Mouse (Mus musculus): ENCODE measurements around the gene Mier2. TPM values are rescaled to one million over a fixed set of nuclear protein-coding genes. Genes with fewer than 3 reads are reported as not detected.

Gene Mier2
- polyA plus RNA-seq, 2 experiments = 5.2 to 16.4 TPM

DNA sequence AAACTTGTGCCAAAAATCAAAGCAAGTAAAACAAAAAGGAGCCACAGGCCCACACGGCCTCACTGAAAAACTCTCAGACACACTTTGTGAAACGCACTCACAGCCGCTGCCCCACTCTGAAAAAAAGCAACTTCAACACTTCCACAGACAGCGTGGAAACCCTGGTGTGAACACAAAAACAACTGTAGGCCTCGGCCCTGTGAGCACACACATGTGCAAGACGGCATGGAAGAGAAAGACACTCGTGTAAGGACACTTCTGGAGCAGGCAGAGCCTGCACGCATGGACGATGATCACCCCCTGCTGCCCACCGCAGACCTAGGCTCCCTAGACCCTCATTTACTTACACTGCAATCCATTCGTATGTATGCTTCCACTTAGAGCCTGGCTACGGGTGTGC lies 9.1 kb downstream of the Mier2 start:
- Histone ChIP-seq H3K4me2 (ENCODE audit: low read depth) (no peak overlapping the region), H3K36me3 (replicated peaks; ENCODE audit: control insufficient read depth, insufficient read depth, low read depth) (peaks cover 7% of the 10 kb centered on the region; the same call in 1 of the 2 replicates), H3K4me3 (ENCODE audit: insufficient read depth in 1 of 2, low read depth in 2 of 2, low read length in 2 of 2) (no peak overlapping the region), H3K27ac (no peak overlapping the region), H3K4me1 (replicated peaks; ENCODE audit: control insufficient read depth in 2 of 2, insufficient read depth in 2 of 2, low read length in 1 of 2) (no peaks in the 10 kb centered on the region), H3K9ac (replicated peaks) (no peak overlapping the region), H3K9me3 (ENCODE audit: control insufficient read depth, low read length) (no peaks in the 10 kb centered on the region), H3K27me3 (ENCODE audit: control insufficient read depth, insufficient read depth, low read length) (no peaks in the 10 kb centered on the region)
- 76% methylated on average over 12 of the region's 12 CpGs for WGBS (ENCODE audit: insufficient replicate concordance)
- DNase-seq (ENCODE audit: low read depth in 3 of 3, low spot score in 3 of 3) (no peak), ATAC-seq (ENCODE audit: insufficient read depth) (no peak)
- TF ChIP-seq EP300 (IDR thresholded peaks at IDR 0.05; ENCODE audit: low read depth) (no peak), CTCF (IDR thresholded peaks at IDR 0.05; ENCODE audit: low read depth) (no peak)

DNA sequence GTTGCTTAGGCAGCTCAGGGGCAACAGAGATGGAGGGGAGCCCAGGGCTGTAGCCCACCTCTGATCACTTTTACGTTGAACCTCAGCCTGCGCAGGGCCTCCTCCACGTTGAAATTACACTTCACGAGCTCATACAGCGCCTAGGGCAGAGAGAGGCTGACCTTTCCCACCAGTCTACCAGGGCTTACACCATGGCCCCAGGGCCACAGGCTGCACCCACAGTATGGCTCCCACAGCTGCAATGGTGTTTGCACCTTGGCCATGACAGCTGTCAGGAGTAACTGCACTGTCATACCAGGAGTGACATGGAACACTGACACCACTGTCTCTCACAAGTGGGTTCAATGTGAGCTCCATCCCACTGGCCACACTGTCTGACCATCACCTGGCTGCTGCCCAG lies 10.4 kb downstream of the Mier2 start:
- Histone ChIP-seq H3K36me3 (replicated peaks; ENCODE audit: control insufficient read depth, insufficient read depth, low read depth) (peaks cover 7% of the 10 kb centered on the region; the same call in 1 of the 2 replicates), H3K9ac (replicated peaks) (no peak overlapping the region), H3K27ac (no peak overlapping the region), H3K9me3 (ENCODE audit: control insufficient read depth, low read length) (no peaks in the 10 kb centered on the region), H3K4me1 (replicated peaks; ENCODE audit: control insufficient read depth in 2 of 2, insufficient read depth in 2 of 2, low read length in 1 of 2) (no peaks in the 10 kb centered on the region), H3K27me3 (ENCODE audit: control insufficient read depth, insufficient read depth, low read length) (no peaks in the 10 kb centered on the region), H3K4me2 (ENCODE audit: low read depth) (no peak overlapping the region), H3K4me3 (ENCODE audit: insufficient read depth in 1 of 2, low read depth in 2 of 2, low read length in 2 of 2) (no peak overlapping the region)
- WGBS (ENCODE audit: insufficient replicate concordance) = 79% methylated on average over 5 of the region's 5 CpGs
- TF ChIP-seq CTCF (IDR thresholded peaks at IDR 0.05; ENCODE audit: low read depth) (no peak), EP300 (IDR thresholded peaks at IDR 0.05; ENCODE audit: low read depth) (no peak)
- ATAC-seq (ENCODE audit: insufficient read depth) (no peak), DNase-seq (ENCODE audit: low read depth in 3 of 3, low spot score in 3 of 3) (no peak)

DNA sequence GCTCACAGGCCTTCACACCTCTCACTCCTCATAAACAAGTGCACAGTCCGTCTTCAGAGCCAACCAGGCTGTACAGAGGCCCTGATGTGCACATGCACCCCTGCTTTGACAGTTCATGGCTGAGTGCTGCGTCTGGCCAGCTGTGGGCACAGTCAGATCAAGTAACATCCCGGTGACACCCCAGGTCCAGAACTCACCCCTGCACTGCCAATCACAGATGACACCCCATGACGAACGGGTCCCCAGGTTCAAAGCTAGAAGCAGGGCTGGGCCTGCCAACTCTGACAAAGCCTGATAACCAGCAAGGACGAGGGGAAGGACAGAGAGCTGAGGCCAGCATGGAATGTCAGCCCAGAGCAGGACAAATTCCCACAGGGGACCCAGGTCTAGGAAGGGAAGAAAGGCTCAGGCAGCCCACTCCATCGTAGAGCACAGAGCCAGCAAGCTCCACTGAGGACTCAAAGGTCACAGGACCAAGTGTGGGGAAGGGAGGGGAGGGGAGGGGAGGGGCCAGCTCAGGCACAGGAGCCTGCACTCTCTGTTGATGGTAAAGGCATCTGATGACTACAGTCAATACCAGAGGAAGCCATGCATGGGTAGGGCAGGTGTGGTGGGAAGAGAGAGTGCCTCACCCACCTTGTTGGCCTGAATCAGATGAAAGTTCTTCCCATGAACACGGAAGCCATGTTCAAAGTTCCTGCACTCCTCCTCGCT lies 11.0 kb downstream of the Mier2 start:
- Histone ChIP-seq H3K4me1 (replicated peaks; ENCODE audit: control insufficient read depth in 2 of 2, insufficient read depth in 2 of 2, low read length in 1 of 2) (no peaks in the 10 kb centered on the region), H3K27ac (no peak overlapping the region), H3K9me3 (ENCODE audit: control insufficient read depth, low read length) (no peaks in the 10 kb centered on the region), H3K36me3 (replicated peaks; ENCODE audit: control insufficient read depth, insufficient read depth, low read depth) (peaks cover 5% of the 10 kb centered on the region; the same call in 1 of the 2 replicates), H3K4me2 (ENCODE audit: low read depth) (no peak overlapping the region), H3K27me3 (ENCODE audit: control insufficient read depth, insufficient read depth, low read length) (no peaks in the 10 kb centered on the region), H3K9ac (replicated peaks) (no peak overlapping the region), H3K4me3 (ENCODE audit: insufficient read depth in 1 of 2, low read depth in 2 of 2, low read length in 2 of 2) (no peak overlapping the region)
- WGBS (ENCODE audit: insufficient replicate concordance) = 62% methylated on average over 9 of the region's 9 CpGs
- DNase-seq (ENCODE audit: low read depth in 3 of 3, low spot score in 3 of 3) (no peak), ATAC-seq (ENCODE audit: insufficient read depth) (peak; percentile 14; the same call in 1 of the 2 replicates)
- TF ChIP-seq EP300 (IDR thresholded peaks at IDR 0.05; ENCODE audit: low read depth) = no peak
- TF ChIP-seq CTCF (IDR thresholded peaks at IDR 0.05; ENCODE audit: low read depth) = no peak

DNA sequence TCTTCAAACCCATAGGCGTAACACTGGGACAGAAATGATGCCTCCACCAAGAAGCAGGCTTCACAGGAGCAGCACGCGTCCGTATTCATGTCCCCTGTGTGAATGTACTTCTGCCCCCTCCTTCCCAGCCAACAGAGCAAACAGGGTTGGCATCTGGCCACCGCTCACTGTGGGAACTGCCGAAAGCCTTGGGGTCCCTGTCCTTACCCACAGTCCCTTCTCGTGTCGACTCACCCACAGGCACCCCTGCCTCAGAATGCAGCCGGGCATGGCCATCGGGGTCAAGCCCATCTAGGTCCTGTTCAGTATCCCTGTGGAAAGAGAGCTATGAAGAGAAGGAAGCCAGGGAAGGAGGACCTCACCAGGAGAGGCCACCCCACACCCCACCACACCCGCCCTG lies 12.8 kb downstream of the Mier2 start:
- H3K9me3 ChIP-seq (ENCODE audit: control insufficient read depth, low read length) = no peaks in the 10 kb centered on the region
- 85% methylated on average over 11 of the region's 11 CpGs for WGBS (ENCODE audit: insufficient replicate concordance)
- no peak overlapping the region for H3K9ac ChIP-seq (replicated peaks)
- TF ChIP-seq CTCF (IDR thresholded peaks at IDR 0.05; ENCODE audit: low read depth) (no peak), EP300 (IDR thresholded peaks at IDR 0.05; ENCODE audit: low read depth) (no peak)
- no peaks in the 10 kb centered on the region for H3K4me1 ChIP-seq (replicated peaks; ENCODE audit: control insufficient read depth in 2 of 2, insufficient read depth in 2 of 2, low read length in 1 of 2)
- H3K4me2 ChIP-seq (ENCODE audit: low read depth) = no peak overlapping the region
- H3K36me3 ChIP-seq (replicated peaks; ENCODE audit: control insufficient read depth, insufficient read depth, low read depth) = no peaks in the 10 kb centered on the region; the same call in 1 of the 2 replicates
- ATAC-seq (ENCODE audit: insufficient read depth) (no peak), DNase-seq (ENCODE audit: low read depth in 3 of 3, low spot score in 3 of 3) (no peak)
- H3K4me3 ChIP-seq (ENCODE audit: insufficient read depth in 1 of 2, low read depth in 2 of 2, low read length in 2 of 2) = no peak overlapping the region
- H3K27me3 ChIP-seq (ENCODE audit: control insufficient read depth, insufficient read depth, low read length) = no peaks in the 10 kb centered on the region
- H3K27ac ChIP-seq = no peak overlapping the region

DNA sequence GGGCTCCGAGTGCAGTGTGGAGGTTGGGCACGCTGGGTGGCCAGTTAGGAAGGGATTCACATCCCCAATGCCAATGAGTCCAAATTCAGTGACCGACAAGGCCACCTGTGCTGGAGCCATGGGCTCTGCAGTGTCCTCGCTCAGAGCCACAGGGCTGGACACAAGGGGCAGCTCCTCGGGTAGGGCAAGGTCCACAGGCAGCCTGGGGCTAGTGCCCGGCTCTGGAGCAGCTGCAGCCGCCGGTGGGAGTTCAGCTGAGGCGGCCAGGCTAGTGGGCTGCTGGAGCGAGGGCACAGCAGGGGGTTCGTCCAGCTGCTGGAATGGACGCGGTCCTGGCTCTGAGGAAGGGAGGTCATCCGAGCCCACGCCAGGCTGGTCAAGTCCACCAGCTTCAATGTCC lies 13.5 kb downstream of the Mier2 start:
- ATAC-seq (ENCODE audit: insufficient read depth) (no peak), DNase-seq (ENCODE audit: low read depth in 3 of 3, low spot score in 3 of 3) (no peak)
- Histone ChIP-seq H3K27me3 (ENCODE audit: control insufficient read depth, insufficient read depth, low read length) (no peaks in the 10 kb centered on the region), H3K4me2 (ENCODE audit: low read depth) (no peak overlapping the region), H3K4me3 (ENCODE audit: insufficient read depth in 1 of 2, low read depth in 2 of 2, low read length in 2 of 2) (no peak overlapping the region), H3K9ac (replicated peaks) (no peak overlapping the region), H3K36me3 (replicated peaks; ENCODE audit: control insufficient read depth, insufficient read depth, low read depth) (no peaks in the 10 kb centered on the region; the same call in 1 of the 2 replicates), H3K9me3 (ENCODE audit: control insufficient read depth, low read length) (no peaks in the 10 kb centered on the region), H3K4me1 (replicated peaks; ENCODE audit: control insufficient read depth in 2 of 2, insufficient read depth in 2 of 2, low read length in 1 of 2) (no peaks in the 10 kb centered on the region), H3K27ac (no peak overlapping the region)
- 79% methylated on average over 15 of the region's 15 CpGs for WGBS (ENCODE audit: insufficient replicate concordance)
- TF ChIP-seq EP300 (IDR thresholded peaks at IDR 0.05; ENCODE audit: low read depth) (no peak), CTCF (IDR thresholded peaks at IDR 0.05; ENCODE audit: low read depth) (no peak)
